Mouse (Mus musculus) midbrain, embryonic 12.5 days (tissue): ENCODE measurements at regions not wholly inside any gene's neighbourhood (a gene's known extent, or its start where the extent isn't known, plus 50 kb on each side); places are given as distances from the start of the nearest gene placed in this dataset.

Source experiments
- ATAC-seq: fragments of 200-750 bp; cut with Nextera tagmentation; 2 replicates; pipeline ENCODE4 v1.8.0; 2017; ENCODE audit warnings: low read depth, moderate TSS enrichment, moderate library complexity; ENCODE audit not compliant: low FRiP score
- H3K27ac ChIP-seq: fragments of 300-500 bp; sonication (generic); replicated peaks from 2 replicates; pipeline ENCODE4 v1.5.1; 2016; ENCODE audit warnings: mild to moderate bottlenecking
- H3K27me3 ChIP-seq: fragments of 300-500 bp; sonication (generic); 2 replicates; pipeline ENCODE4 v1.6.1; 2016; ENCODE audit warnings: mild to moderate bottlenecking
- H3K36me3 ChIP-seq: fragments of 300-500 bp; sonication (generic); 2 replicates; pipeline ENCODE4 v1.6.1; 2016
- H3K4me1 ChIP-seq: fragments of 300-500 bp; sonication (generic); 2 replicates; pipeline ENCODE4 v1.6.1; 2016
- H3K4me2 ChIP-seq: fragments of 300-500 bp; sonication (generic); replicated peaks from 2 replicates; pipeline ENCODE4 v1.6.1; 2016; ENCODE audit warnings: mild to moderate bottlenecking, moderate library complexity
- H3K4me3 ChIP-seq: fragments of 300-500 bp; sonication (generic); 2 replicates; pipeline ENCODE4 v1.5.1; 2016; ENCODE audit warnings: mild to moderate bottlenecking
- H3K9ac ChIP-seq: fragments of 300-500 bp; sonication (generic); replicated peaks from 2 replicates; pipeline ENCODE4 v1.6.1; 2016; ENCODE audit warnings: mild to moderate bottlenecking, moderate library complexity
- H3K9me3 ChIP-seq: fragments of 300-500 bp; sonication (generic); 2 replicates; pipeline ENCODE4 v1.6.1; 2016; ENCODE audit warnings: mild to moderate bottlenecking
- WGBS: fragments of 180-500 bp; shearing (Covaris S2); methylation state at CpG from one replicate; pipeline ENCODE4 v1.1.7; 2016; 5-methylcytosine and 5-hydroxymethylcytosine counted together

GRCm38 (mm10) chr7:77446052-77446367, 1216.3 kb downstream of the Agbl1 start:
- Histone ChIP-seq H3K36me3 (no peaks in the 10 kb centered on the region), H3K27me3 (no peaks in the 10 kb centered on the region), H3K4me1 (peaks cover 10% of the 10 kb centered on the region; the same call in 1 of the 2 replicates), H3K9ac (no peak overlapping the region), H3K4me2 (no peak overlapping the region), H3K4me3 (no peak overlapping the region), H3K9me3 (no peaks in the 10 kb centered on the region), H3K27ac (no peak overlapping the region; the same call in 1 of the 2 replicates)
- 46% methylated on average over 2 of the region's 2 CpGs for WGBS
- no peak for ATAC-seq

- H3K36me3 ChIP-seq = no peaks in the 10 kb centered on the region
- ATAC-seq = peak; percentile 62; the same call in 1 of the 2 replicates
- WGBS = 55% methylated on average over 11 of the region's 11 CpGs
- peaks cover 10% of the 10 kb centered on the region; the same call in 1 of the 2 replicates for H3K4me1 ChIP-seq
- H3K4me2 ChIP-seq = 0 out of 2 replicates have a peak overlapping the region, but pooled peaks have one; percentile 9
- no peak overlapping the region; the same call in 1 of the 2 replicates for H3K27ac ChIP-seq
- H3K27me3 ChIP-seq = no peaks in the 10 kb centered on the region
- H3K9ac ChIP-seq = no peak overlapping the region
- H3K4me3 ChIP-seq = no peak overlapping the region
- no peaks in the 10 kb centered on the region for H3K9me3 ChIP-seq
Measured at GRCm38 (mm10) chr7:77445352-77446051, 1215.8 kb downstream of the Agbl1 start.

- no peak overlapping the region for H3K9ac ChIP-seq
- WGBS = 65% methylated on average over 2 of the region's 2 CpGs
Measured at GRCm38 (mm10) chr7:77441622-77442021, 1211.9 kb downstream of the Agbl1 start.

GRCm38 (mm10) chr7:77413606-77414005, 1183.9 kb downstream of the Agbl1 start:
- no peaks in the 10 kb centered on the region for H3K4me1 ChIP-seq

More at GRCm38 (mm10) chr7:77441622-77442021, 1211.9 kb downstream of the Agbl1 start:
- ATAC-seq = no peak
- no peaks in the 10 kb centered on the region for H3K9me3 ChIP-seq
- no peak overlapping the region for H3K4me3 ChIP-seq
- no peaks in the 10 kb centered on the region for H3K36me3 ChIP-seq
- peaks cover 10% of the 10 kb centered on the region; the same call in 1 of the 2 replicates for H3K4me1 ChIP-seq
- H3K27ac ChIP-seq = no peak overlapping the region
- H3K27me3 ChIP-seq = no peaks in the 10 kb centered on the region
- no peak overlapping the region for H3K4me2 ChIP-seq

More at GRCm38 (mm10) chr7:77413606-77414005, 1183.9 kb downstream of the Agbl1 start:
- H3K27ac ChIP-seq = no peak overlapping the region
- H3K9ac ChIP-seq = no peak overlapping the region
- WGBS = 79% methylated on average over 4 of the region's 4 CpGs
- H3K36me3 ChIP-seq = no peaks in the 10 kb centered on the region
- no peaks in the 10 kb centered on the region for H3K9me3 ChIP-seq
- H3K27me3 ChIP-seq = no peaks in the 10 kb centered on the region
- no peak overlapping the region for H3K4me2 ChIP-seq
- no peak for ATAC-seq
- H3K4me3 ChIP-seq = no peak overlapping the region
